Mouse (Mus musculus) CH12.LX (cell line): Measurements from ENCODE around the gene Cyb561a3.

Experiments used
- CTCF ChIP-seq, 2 experiments: IDR thresholded peaks in 1 of 2; conservative IDR thresholded peaks in 1 of 2; 2 replicates each; pipeline ENCODE4 v1.5.1; 2011 to 2012; ENCODE audit warnings: low read depth in 2 of 2, low read length in 2 of 2, improper control_type of control experiment in 1 of 2, inconsistent platforms in 1 of 2, mild to moderate bottlenecking in 1 of 2, moderate library complexity in 1 of 2
- EP300 ChIP-seq: IDR thresholded peaks from 2 replicates; pipeline ENCODE4 v1.6.1; 2011; ENCODE audit warnings: low read length, improper control_type of control experiment
- ETS1 ChIP-seq: conservative IDR thresholded peaks from 2 replicates; pipeline ENCODE4 v1.6.1; 2012; ENCODE audit warnings: low read depth, mild to moderate bottlenecking, inconsistent platforms, low read length, improper control_type of control experiment, moderate library complexity
- MAX ChIP-seq: IDR thresholded peaks from 2 replicates; pipeline ENCODE4 v1.6.1; 2011; ENCODE audit warnings: low read length, improper control_type of control experiment
- MXI1 ChIP-seq: IDR thresholded peaks from 2 replicates; pipeline ENCODE4 v1.6.1; 2011; ENCODE audit warnings: mild to moderate bottlenecking, low read depth, low read length, improper control_type of control experiment
- POLR2A ChIP-seq: IDR thresholded peaks from 2 replicates; pipeline ENCODE4 v1.6.1; 2011; ENCODE audit warnings: low read depth, mild to moderate bottlenecking, improper control_type of control experiment, low read length
- POLR2AphosphoS2 ChIP-seq: IDR thresholded peaks from 2 replicates; pipeline ENCODE4 v1.6.1; 2011; ENCODE audit warnings: low read depth, low read length, improper control_type of control experiment
- RAD21 ChIP-seq: IDR thresholded peaks from 2 replicates; pipeline ENCODE4 v1.6.1; 2011; ENCODE audit warnings: low read depth, mild to moderate bottlenecking, low read length, improper control_type of control experiment, moderate library complexity
- SMC3 ChIP-seq: IDR thresholded peaks from 2 replicates; pipeline ENCODE4 v1.6.1; 2011; ENCODE audit warnings: low read depth, low read length, improper control_type of control experiment
- TBP ChIP-seq: conservative IDR thresholded peaks from 2 replicates; pipeline ENCODE4 v1.6.1; 2011; ENCODE audit warnings: low read depth, low read length, improper control_type of control experiment
- TCF12 ChIP-seq: IDR thresholded peaks from 2 replicates; pipeline ENCODE4 v1.6.1; 2014; ENCODE audit warnings: low read depth, mild to moderate bottlenecking, inconsistent platforms, low read length, improper control_type of control experiment
- ZC3H11A ChIP-seq: IDR thresholded peaks from 2 replicates; pipeline ENCODE4 v1.6.1; 2012; ENCODE audit warnings: low read depth, mild to moderate bottlenecking, inconsistent platforms, low read length, improper control_type of control experiment

DNA sequence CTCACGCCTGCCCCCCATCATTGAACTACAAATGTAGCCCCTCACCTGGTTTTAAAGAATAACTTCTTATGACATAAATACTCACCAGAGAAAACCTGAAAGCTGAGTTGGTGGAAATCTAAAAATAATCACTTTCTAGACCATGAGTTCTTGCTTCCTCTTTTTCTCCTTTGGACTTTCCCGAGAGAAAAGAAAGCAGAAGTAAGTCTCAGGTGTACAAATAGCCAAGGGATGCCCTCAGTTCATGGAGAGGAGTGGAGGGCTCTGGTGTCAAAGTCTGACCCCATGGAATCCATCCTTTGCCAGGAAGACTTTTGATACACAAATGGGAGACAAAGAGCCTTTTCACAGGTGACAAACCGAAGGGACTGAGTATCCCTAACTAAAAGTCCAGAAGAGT is 3.8 kb downstream of the Cyb561a3 start:
- no peak for TF ChIP-seq ZC3H11A
- TF ChIP-seq POLR2A: peak; percentile 40
- TF ChIP-seq EP300: peak; percentile 96
- TF ChIP-seq TBP: peak; percentile 67
- TF ChIP-seq CTCF (conservative IDR thresholded peaks at IDR 0.05 in 1 of 2, IDR thresholded peaks at IDR 0.05 in 1 of 2; ENCODE audit: low read depth in 2 of 2, low read length in 2 of 2): no peak
- TF ChIP-seq TCF12: peak; percentile 94
- peak; percentile 83 for TF ChIP-seq ETS1
- no peak for TF ChIP-seq MAX
- no peak for TF ChIP-seq SMC3
- no peak for TF ChIP-seq POLR2AphosphoS2
- no peak for TF ChIP-seq MXI1
- no peak for TF ChIP-seq RAD21
